Mouse (Mus musculus) liver, postnatal 0 days (tissue): Measurements from ENCODE around the gene Scd1.

Experiments used
- CTCF ChIP-seq: sonication (generic); IDR thresholded peaks from 2 replicates; pipeline ENCODE4 v1.5.1; 2016; ENCODE audit warnings: antibody characterized with exemption, low read depth
- EP300 ChIP-seq: IDR thresholded peaks from 2 replicates; pipeline ENCODE4 v1.6.1; 2016; ENCODE audit warnings: antibody characterized with exemption, low read depth, mild to moderate bottlenecking

GRCm38 (mm10) chr19:44385887-44386498 is 21.7 kb downstream of the Scd1 start:
- no peak for TF ChIP-seq CTCF
- no peak for TF ChIP-seq EP300
